Mouse (Mus musculus): ENCODE results near the gene Gm20390. TPM values are rescaled to one million over a fixed set of nuclear protein-coding genes. Genes with fewer than 3 reads are reported as not detected.
A peak's percentile ranks its signal among the peaks of the same experiment; 100 is the strongest.

Gene Gm20390
- polyA plus RNA-seq (2012; ENCODE audit: insufficient read depth, low replicate concordance) = 38.9 and 400 TPM in 2 replicates

GRCm38 (mm10) chr11:93968005-93968847, at the start of gene Gm20390, which contains the start of gene Nme1:
Gene Gm20390 (minus strand): TSS chr11:93968293.
Gene Nme1 (minus strand): TSS chr11:93968521.
- peaks cover 55% of the 10 kb centered on the region for H3K4me1 ChIP-seq
- TF ChIP-seq GATA1 (IDR thresholded peaks at IDR 0.05; ENCODE audit: borderline replicate concordance, low read length) (no peak), FLI1 (IDR thresholded peaks at IDR 0.05; ENCODE audit: low read length) (peak; percentile 93)
- peak within 1 kb of the TSS; percentile 100 for H3K4me3 ChIP-seq (replicated peaks)

DNA sequence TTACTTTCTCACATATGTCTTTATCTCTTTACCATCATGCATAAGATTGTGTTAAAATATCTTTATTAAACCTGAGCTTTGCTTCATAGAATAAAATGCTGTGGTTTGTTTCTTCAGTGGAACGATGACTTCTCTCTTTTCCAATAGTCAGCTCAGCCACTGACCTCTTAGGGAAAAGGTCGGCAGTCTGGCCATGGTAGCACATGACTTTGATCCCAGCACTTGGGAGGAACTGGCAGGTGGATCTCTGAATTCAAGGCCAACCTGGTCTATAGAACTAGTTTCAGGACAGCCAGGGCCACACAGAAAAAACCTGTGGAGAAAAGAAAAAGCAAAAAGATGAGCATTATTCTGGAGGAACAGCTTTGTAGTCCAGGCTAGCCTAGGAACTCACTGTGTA, 35.3 kb upstream of the Gm20390 start:
- TF ChIP-seq FLI1 (IDR thresholded peaks at IDR 0.05; ENCODE audit: low read length) (no peak), GATA1 (IDR thresholded peaks at IDR 0.05; ENCODE audit: borderline replicate concordance, low read length) (no peak)
- Histone ChIP-seq H3K27me3 (replicated peaks) (no peaks in the 10 kb centered on the region), H3K36me3 (replicated peaks; ENCODE audit: low read length) (peaks cover 26% of the 10 kb centered on the region), H3K4me3 (replicated peaks) (no peak overlapping the region), H3K9me3 (no peaks in the 10 kb centered on the region), H3K4me1 (peaks cover 35% of the 10 kb centered on the region)

More at GRCm38 (mm10) chr11:93968005-93968847, at the start of gene Gm20390, which contains the start of gene Nme1:
- H3K9me3 ChIP-seq = no peaks in the 10 kb centered on the region
- no peaks in the 10 kb centered on the region for H3K27me3 ChIP-seq (replicated peaks)
- peaks cover 29% of the 10 kb centered on the region for H3K36me3 ChIP-seq (replicated peaks; ENCODE audit: low read length)

DNA sequence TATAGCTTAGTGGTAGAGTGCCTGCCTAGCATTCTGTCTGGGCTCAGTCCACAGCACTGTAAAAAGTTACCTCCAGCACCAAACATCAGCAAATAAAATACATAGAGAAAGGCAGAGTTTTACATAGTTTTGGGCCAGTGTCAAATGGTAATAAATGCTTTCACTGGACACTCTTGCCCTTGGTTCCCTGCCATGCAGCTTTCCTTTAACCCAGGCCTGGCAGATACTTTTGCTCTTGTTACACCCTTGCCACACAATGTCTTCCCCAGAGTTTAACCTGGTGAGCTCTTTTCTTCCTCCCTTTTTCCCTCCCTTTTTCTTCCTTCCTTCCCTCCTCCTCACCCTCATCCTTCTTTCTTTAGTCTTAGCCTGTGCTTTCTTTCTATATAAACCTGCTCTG, 31.2 kb upstream of the Gm20390 start:
- H3K4me3 ChIP-seq (replicated peaks) = no peak overlapping the region
- TF ChIP-seq GATA1 (IDR thresholded peaks at IDR 0.05; ENCODE audit: borderline replicate concordance, low read length) (no peak), FLI1 (IDR thresholded peaks at IDR 0.05; ENCODE audit: low read length) (no peak)
- peaks cover 38% of the 10 kb centered on the region for H3K4me1 ChIP-seq
- H3K27me3 ChIP-seq (replicated peaks) = no peaks in the 10 kb centered on the region
- H3K36me3 ChIP-seq (replicated peaks; ENCODE audit: low read length) = peaks cover 18% of the 10 kb centered on the region
- no peaks in the 10 kb centered on the region for H3K9me3 ChIP-seq

GRCm38 (mm10) chr11:93997141-93997775, 29.2 kb upstream of the Gm20390 start:
- Histone ChIP-seq H3K4me1 (peaks cover 49% of the 10 kb centered on the region), H3K27me3 (replicated peaks) (no peaks in the 10 kb centered on the region), H3K36me3 (replicated peaks; ENCODE audit: low read length) (peaks cover 8% of the 10 kb centered on the region), H3K4me3 (replicated peaks) (peak overlapping the region; percentile 100), H3K9me3 (no peaks in the 10 kb centered on the region)
- no peak for TF ChIP-seq FLI1 (IDR thresholded peaks at IDR 0.05; ENCODE audit: low read length)
- TF ChIP-seq GATA1 (IDR thresholded peaks at IDR 0.05; ENCODE audit: borderline replicate concordance, low read length) = no peak

DNA sequence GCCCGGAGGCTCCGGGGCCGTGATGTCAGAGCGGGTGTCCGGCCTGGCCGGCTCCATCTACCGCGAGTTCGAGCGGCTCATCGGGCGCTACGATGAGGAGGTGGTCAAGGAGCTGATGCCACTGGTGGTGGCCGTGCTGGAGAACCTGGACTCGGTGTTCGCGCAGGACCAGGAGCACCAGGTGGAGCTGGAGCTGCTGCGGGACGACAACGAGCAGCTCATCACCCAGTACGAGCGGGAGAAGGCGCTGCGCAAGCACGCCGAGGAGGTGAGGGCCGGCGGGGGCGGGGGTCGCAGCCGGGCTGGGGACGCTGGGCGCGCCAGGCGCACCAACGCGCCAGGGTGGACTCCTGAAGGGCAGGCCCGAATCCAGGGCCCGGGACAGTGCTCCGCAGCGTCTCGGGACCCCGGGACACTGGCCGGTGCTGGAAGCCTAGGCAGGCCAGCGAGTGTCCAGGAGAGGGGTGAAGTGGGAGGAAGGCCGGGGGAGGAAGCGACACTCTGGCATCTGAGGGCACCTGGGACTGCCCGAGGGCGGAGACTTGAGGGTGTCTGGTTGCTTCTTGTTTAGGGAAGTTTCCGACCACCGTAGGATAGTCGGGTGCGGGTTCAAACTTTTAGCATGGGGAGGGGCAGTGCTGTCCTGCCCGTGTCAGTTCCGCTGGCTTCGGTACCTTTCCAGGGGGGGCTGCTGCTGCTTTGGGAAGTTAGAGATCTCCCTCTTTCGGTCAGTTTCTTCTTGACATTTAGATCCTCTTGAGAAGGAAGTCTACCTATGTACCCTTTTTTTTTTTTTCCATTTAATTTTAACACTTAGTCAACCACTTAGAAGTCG, 28.4 kb upstream of the Gm20390 start:
- Histone ChIP-seq H3K4me3 (replicated peaks) (peak overlapping the region; percentile 100), H3K36me3 (replicated peaks; ENCODE audit: low read length) (peaks cover 7% of the 10 kb centered on the region), H3K27me3 (replicated peaks) (no peaks in the 10 kb centered on the region), H3K4me1 (peaks cover 49% of the 10 kb centered on the region), H3K9me3 (no peaks in the 10 kb centered on the region)
- no peak for TF ChIP-seq FLI1 (IDR thresholded peaks at IDR 0.05; ENCODE audit: low read length)
- TF ChIP-seq GATA1 (IDR thresholded peaks at IDR 0.05; ENCODE audit: borderline replicate concordance, low read length) = no peak

- no peak for TF ChIP-seq FLI1 (IDR thresholded peaks at IDR 0.05; ENCODE audit: low read length)
- no peak for TF ChIP-seq GATA1 (IDR thresholded peaks at IDR 0.05; ENCODE audit: borderline replicate concordance, low read length)
- Histone ChIP-seq H3K4me3 (replicated peaks) (peak within 1 kb of the TSS; percentile 100), H3K9me3 (no peaks in the 10 kb centered on the region), H3K4me1 (peaks cover 49% of the 10 kb centered on the region), H3K36me3 (replicated peaks; ENCODE audit: low read length) (peaks cover 7% of the 10 kb centered on the region), H3K27me3 (replicated peaks) (no peaks in the 10 kb centered on the region)
Observed at GRCm38 (mm10) chr11:93995720-93996305, 27.7 kb upstream of the Gm20390 start, which contains the start of gene Spag9. Gene Spag9 (plus strand): TSS chr11:93996091.

DNA sequence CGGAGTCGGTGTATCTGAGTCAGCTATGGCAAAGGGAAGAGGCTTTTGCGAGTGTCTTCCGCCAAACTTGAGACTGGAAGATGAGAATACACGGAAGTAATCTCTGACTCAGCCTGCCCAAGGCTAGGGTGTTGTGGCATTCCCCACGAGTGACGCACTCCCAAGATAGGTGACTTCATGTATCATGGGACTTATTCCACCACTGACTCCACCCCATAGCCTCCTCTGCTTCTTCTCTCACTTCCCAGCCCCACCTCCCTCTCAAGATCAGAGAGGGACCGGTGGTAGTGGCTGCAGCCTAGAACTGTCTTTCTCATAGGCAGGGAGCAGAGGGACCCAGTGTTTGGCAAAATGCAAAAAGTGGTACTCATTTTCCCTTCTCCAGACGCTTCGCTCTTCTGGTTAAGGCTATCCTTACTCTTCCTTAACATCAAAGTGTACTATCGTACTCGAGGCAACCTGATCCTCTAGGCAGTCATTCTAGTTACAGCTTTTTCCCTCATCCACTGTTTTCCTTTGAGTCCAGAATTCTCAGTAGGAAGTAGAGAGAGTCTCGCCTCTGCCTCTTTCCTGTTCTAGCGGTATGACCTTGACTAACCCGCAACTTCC, 27.1 kb upstream of the Gm20390 start:
- Histone ChIP-seq H3K27me3 (replicated peaks) (no peaks in the 10 kb centered on the region), H3K9me3 (no peaks in the 10 kb centered on the region), H3K36me3 (replicated peaks; ENCODE audit: low read length) (peaks cover 6% of the 10 kb centered on the region)

DNA sequence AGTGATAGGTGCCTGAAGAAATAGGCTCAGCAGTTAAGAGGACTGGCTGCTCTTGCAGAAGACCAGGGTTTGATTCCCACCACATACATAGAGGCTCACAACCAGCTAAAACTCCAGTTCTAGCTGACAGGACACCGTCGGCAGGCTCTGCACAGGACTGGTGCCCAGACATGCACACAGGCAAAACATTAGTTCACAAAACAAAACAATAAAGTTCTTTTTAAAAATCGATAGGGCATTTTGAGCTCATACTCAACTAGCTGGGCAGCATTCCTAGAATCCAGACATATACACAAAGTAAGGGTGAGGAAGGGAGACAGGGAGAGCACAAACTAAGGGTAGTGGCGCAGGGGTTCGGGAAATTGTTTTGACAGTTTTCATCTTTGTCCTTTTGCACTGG, 26.4 kb upstream of the Gm20390 start:
- peaks cover 42% of the 10 kb centered on the region for H3K4me1 ChIP-seq
- peak overlapping the region; percentile 100 for H3K4me3 ChIP-seq (replicated peaks)
- TF ChIP-seq GATA1 (IDR thresholded peaks at IDR 0.05; ENCODE audit: borderline replicate concordance, low read length) = no peak
- no peak for TF ChIP-seq FLI1 (IDR thresholded peaks at IDR 0.05; ENCODE audit: low read length)
- no peaks in the 10 kb centered on the region for H3K9me3 ChIP-seq
- peaks cover 4% of the 10 kb centered on the region for H3K36me3 ChIP-seq (replicated peaks; ENCODE audit: low read length)
- H3K27me3 ChIP-seq (replicated peaks) = no peaks in the 10 kb centered on the region

More for the DNA sequence above, 27.1 kb upstream of the Gm20390 start:
- H3K4me3 ChIP-seq (replicated peaks) = peak overlapping the region; percentile 100
- TF ChIP-seq FLI1 (IDR thresholded peaks at IDR 0.05; ENCODE audit: low read length) = no peak
- peak; percentile 39; the same call in 1 of the 3 replicates for TF ChIP-seq GATA1 (IDR thresholded peaks at IDR 0.05; ENCODE audit: borderline replicate concordance, low read length)
- peaks cover 49% of the 10 kb centered on the region for H3K4me1 ChIP-seq

All from megakaryocyte, embryonic 14.5 days (primary cell).